Mouse (Mus musculus): ENCODE measurements around the gene Ucp3. TPM values are rescaled to one million over a fixed set of nuclear protein-coding genes. Genes with fewer than 3 reads are reported as not detected.

Ucp3 gene
- total and polyA plus RNA-seq, 3 experiments: 0.13 TPM; not detected in 2

DNA sequence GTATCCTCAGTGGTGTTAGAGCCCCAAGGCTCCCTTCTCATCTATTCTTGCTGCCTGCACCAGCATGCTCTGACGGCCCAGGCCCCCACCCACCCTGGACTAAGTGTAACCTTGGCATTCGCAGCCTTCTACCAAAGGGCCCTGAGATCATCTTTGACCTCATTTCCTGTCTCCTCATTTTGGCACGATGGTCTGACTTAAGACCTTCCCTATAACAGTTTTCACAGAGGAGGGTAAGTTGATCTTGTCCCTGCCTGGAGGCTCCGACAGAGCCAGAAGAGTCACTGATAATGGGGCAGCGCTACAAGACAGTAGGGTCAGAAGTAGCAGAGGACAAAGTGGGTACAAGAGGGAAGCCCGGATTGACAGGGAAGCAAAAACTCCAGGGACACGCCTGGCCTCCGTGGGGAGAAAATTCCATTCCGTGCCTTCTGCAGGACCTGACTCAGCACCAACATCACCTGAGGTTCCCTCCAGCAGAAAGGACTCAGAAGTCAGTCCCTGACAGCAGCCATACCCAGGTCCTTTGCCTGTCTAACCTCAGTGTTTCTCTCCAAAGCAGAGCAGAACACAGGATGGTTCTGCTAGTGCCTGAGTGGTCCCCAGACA lies 1.2 kb downstream of the Ucp3 start:
- dilution Hi-C loops (cut with MboI; ENCODE audit: extremely low pct_ligation_motif_present, extremely low pct_unique_long_range_greater_than_20kb, low sequenced_read_pairs): no loop called here
- 0 out of 4 replicates have a peak, but pooled peaks cover 0 to 3% of the 10 kb centered on the region in 2 experiments for H3K4me1 ChIP-seq (ENCODE audit: control insufficient read depth in 1 of 2, insufficient read depth in 2 of 2)
- H3K27ac ChIP-seq (ENCODE audit: insufficient read depth, low read depth): no peak overlapping the region

DNA sequence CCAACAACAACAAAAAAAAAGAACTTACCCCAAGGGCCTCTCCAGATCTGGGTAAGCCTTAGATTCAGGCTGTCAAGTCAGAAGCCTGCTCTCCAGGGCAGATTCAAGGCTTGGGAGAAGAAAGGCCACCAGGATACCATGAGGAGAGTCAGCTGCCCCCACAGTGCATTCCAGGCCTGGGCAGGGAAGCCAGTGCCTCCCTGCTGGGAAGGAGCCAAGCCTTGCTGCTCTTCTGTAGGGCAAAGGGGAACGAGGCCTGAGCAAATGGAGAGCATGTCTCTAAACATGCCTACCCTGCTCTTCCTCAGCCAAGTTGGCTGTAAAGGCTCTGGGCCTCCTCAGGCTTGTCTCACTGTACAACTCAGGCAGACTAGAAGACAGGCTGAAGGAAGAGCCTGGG lies 1.9 kb downstream of the Ucp3 start:
- no peak for TF ChIP-seq RCOR1 (conservative IDR thresholded peaks at IDR 0.05; ENCODE audit: low read depth, low read length)
- no peak for TF ChIP-seq ZKSCAN1 (IDR thresholded peaks at IDR 0.05; ENCODE audit: borderline replicate concordance, low read depth, low read length)
- TF ChIP-seq CTCF (conservative IDR thresholded peaks at IDR 0.05 in 1 of 2, IDR thresholded peaks at IDR 0.05 in 1 of 2; ENCODE audit: low read depth in 2 of 2, low read length in 2 of 2): no peak
- no peak for TF ChIP-seq UBTF (IDR thresholded peaks at IDR 0.05; ENCODE audit: low read depth, low read length)
- no peak for TF ChIP-seq MXI1 (IDR thresholded peaks at IDR 0.05; ENCODE audit: low read depth, low read length)
- no peak for TF ChIP-seq ZNF384 (IDR thresholded peaks at IDR 0.05; ENCODE audit: low read depth, low read length)
- TF ChIP-seq KAT2A (IDR thresholded peaks at IDR 0.05; ENCODE audit: insufficient replicate concordance, low read length): no peak
- Histone ChIP-seq H3K4me1 (ENCODE audit: control insufficient read depth in 1 of 2, insufficient read depth in 2 of 2) (0 out of 4 replicates have a peak, but pooled peaks cover 0 to 3% of the 10 kb centered on the region in 2 experiments), H3K4me2 (ENCODE audit: insufficient read depth, low read depth, poor library complexity, severe bottlenecking) (no peak overlapping the region), H3K9me3 (replicated peaks; ENCODE audit: low read length) (no peaks in the 10 kb centered on the region), H3K27ac (ENCODE audit: insufficient read depth, low read depth) (no peak overlapping the region), H3K4me3 (replicated peaks in 1 of 3; ENCODE audit: low read depth in 2 of 3, low read length in 2 of 3, poor library complexity in 1 of 3) (no peak overlapping the region), H3K9ac (ENCODE audit: insufficient read depth, low read depth) (no peak overlapping the region), H3K27me3 (replicated peaks) (no peaks in the 10 kb centered on the region), H3K36me3 (replicated peaks in 1 of 2; ENCODE audit: control insufficient read depth in 1 of 2, insufficient read depth in 1 of 2, low read length in 1 of 2) (peaks cover 2 to 16% of the 10 kb centered on the region in 2 experiments), H3K79me2 (replicated peaks; ENCODE audit: control insufficient read depth, extremely low read depth, insufficient read depth, poor library complexity, severe bottlenecking) (no peaks in the 10 kb centered on the region)
- in situ Hi-C loops (cut with MboI; ENCODE audit: low pct_ligation_motif_present, low pct_unique_long_range_greater_than_20kb, low sequenced_read_pairs): no loop called here
- dilution Hi-C loops (cut with MboI; ENCODE audit: extremely low pct_ligation_motif_present, extremely low pct_unique_long_range_greater_than_20kb, low sequenced_read_pairs): no loop called here
- no peak for DNase-seq (ENCODE audit: extremely low read depth)

More for the DNA sequence above, 1.2 kb downstream of the Ucp3 start:
- Histone ChIP-seq H3K36me3 (replicated peaks in 1 of 2; ENCODE audit: control insufficient read depth in 1 of 2, insufficient read depth in 1 of 2, low read length in 1 of 2) (peaks cover 7 to 23% of the 10 kb centered on the region in 2 experiments), H3K4me3 (replicated peaks in 1 of 3; ENCODE audit: low read depth in 2 of 3, low read length in 2 of 3, poor library complexity in 1 of 3) (no peak overlapping the region), H3K27me3 (replicated peaks) (no peaks in the 10 kb centered on the region), H3K9ac (ENCODE audit: insufficient read depth, low read depth) (no peak overlapping the region), H3K9me3 (replicated peaks; ENCODE audit: low read length) (no peaks in the 10 kb centered on the region), H3K4me2 (ENCODE audit: insufficient read depth, low read depth, poor library complexity, severe bottlenecking) (no peak overlapping the region), H3K79me2 (replicated peaks; ENCODE audit: control insufficient read depth, extremely low read depth, insufficient read depth, poor library complexity, severe bottlenecking) (no peaks in the 10 kb centered on the region)
- TF ChIP-seq MYC (IDR thresholded peaks at IDR 0.05; ENCODE audit: low read depth, low read length): no peak
- TF ChIP-seq CTCF (conservative IDR thresholded peaks at IDR 0.05 in 1 of 2, IDR thresholded peaks at IDR 0.05 in 1 of 2; ENCODE audit: low read depth in 2 of 2, low read length in 2 of 2): no peak
- TF ChIP-seq UBTF (IDR thresholded peaks at IDR 0.05; ENCODE audit: low read depth, low read length): no peak
- TF ChIP-seq MXI1 (IDR thresholded peaks at IDR 0.05; ENCODE audit: low read depth, low read length): no peak
- TF ChIP-seq ZC3H11A (IDR thresholded peaks at IDR 0.05; ENCODE audit: low read depth, low read length): no peak
- TF ChIP-seq ELF1 (IDR thresholded peaks at IDR 0.05; ENCODE audit: low read depth, low read length): no peak
- TF ChIP-seq GABPA (IDR thresholded peaks at IDR 0.05; ENCODE audit: insufficient replicate concordance, low read depth, low read length): no peak
- no peak for TF ChIP-seq JUND (conservative IDR thresholded peaks at IDR 0.05; ENCODE audit: low read depth, low read length)
- TF ChIP-seq POLR2AphosphoS2 (IDR thresholded peaks at IDR 0.05; ENCODE audit: low read depth, low read length): no peak
- no peak for TF ChIP-seq ZKSCAN1 (IDR thresholded peaks at IDR 0.05; ENCODE audit: borderline replicate concordance, low read depth, low read length)
- no peak for TF ChIP-seq POLR2A (IDR thresholded peaks at IDR 0.05; ENCODE audit: low read depth, low read length)
- TF ChIP-seq RCOR1 (conservative IDR thresholded peaks at IDR 0.05; ENCODE audit: low read depth, low read length): no peak
- TF ChIP-seq PAX5 (IDR thresholded peaks at IDR 0.05; ENCODE audit: low read length): no peak
- no peak for DNase-seq (ENCODE audit: extremely low read depth)
- in situ Hi-C loops (cut with MboI; ENCODE audit: low pct_ligation_motif_present, low pct_unique_long_range_greater_than_20kb, low sequenced_read_pairs): no loop called here
